Mouse (Mus musculus) cerebellum, postnatal 36 days (tissue): ENCODE data around the gene Hspg2.
A peak's percentile ranks its signal among the peaks of the same experiment; 100 is the strongest.

Experiments
- DNase-seq, 2 experiments: peaks; one replicate each; pipeline ENCODE4 v3.0.0; 2021 to 2022; ENCODE audit warnings: mixed read lengths in 2 of 2

Gene Hspg2

DNA sequence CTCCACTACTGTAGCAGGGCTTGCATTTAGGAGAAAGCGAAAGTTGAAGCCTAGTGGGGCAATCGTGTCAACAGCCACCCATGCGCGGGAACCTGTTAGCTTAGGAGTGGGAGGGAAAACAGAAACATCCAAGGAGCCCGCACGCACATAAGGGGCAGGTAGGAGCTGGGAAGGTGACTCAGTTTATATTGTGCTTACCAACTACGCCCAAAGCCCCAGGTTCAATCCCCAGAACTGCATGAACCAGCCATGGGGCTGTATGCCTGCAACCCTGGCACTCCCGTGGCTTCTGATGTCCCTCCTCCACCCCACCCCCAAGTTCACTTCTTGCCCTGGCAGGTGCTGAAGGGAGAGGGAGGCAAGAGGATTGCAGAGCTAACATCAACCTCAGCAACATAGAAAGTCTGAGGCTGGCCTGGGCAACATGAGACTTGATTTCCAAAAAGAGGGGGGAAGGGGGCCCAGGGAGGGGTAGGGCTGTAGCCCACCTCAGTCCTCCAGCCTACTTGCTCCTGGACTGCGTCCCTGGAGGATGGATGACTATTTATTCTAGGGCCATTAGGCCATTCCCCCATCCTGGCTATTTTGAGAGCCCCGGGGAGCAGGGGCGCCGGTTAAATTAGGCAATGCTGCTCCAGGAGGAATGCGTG is 12.9 kb downstream of the Hspg2 start:
- DNase-seq, result no peak

- no peak for DNase-seq
These were observed 15.3 kb downstream of the Hspg2 start for GRCm38 (mm10) chr4:137483871-137484270.

DNA sequence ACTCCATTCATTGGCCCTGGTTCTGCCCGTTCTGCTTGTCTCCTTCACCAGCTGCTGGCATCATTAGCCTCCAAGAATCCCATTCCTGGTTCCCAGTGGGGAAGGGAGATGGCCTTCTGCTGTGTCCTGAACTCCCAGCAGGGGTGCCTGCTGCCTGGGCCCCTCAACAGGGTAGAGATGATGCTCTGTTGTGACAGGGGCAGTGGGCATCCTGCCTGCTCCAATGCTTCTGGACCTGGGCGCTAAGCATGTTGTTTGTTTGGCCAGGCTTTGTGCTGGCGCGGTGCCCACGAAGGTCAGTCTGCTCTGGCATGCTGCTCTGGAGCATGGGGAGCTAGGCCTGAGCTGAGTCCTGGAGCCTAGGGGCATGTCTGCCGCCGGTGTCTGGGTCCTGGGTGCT is 16.0 kb downstream of the Hspg2 start:
- peak; percentile 86 for DNase-seq

- DNase-seq, result no peak
These were observed 16.8 kb downstream of the Hspg2 start for GRCm38 (mm10) chr4:137485258-137485960.

GRCm38 (mm10) chr4:137486081-137487014 is 17.8 kb downstream of the Hspg2 start:
- DNase-seq, result no peak

- DNase-seq, result no peak
These were observed 18.9 kb downstream of the Hspg2 start for GRCm38 (mm10) chr4:137487286-137488000.

DNA sequence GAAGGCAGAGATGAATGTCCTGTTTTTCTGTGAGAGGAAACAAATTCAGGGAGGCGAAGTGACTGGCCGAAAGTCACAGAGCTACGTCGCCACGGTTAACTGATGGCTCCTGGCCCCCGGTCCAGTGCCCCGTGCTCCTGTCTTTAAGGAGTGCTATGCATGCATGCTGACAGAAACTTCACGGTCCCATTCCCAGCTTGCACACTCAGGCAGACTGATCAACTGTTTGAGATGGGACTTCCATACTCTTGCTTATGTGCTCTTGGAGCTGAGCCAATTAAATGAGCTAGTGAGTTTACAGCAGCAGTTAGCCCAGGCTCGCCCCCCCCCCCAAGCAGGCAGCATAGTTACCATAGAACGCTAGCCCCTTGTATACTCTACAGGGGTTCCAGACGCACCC is 19.5 kb downstream of the Hspg2 start:
- DNase-seq, result no peak

- no peak for DNase-seq
These were observed 20.2 kb downstream of the Hspg2 start for GRCm38 (mm10) chr4:137488571-137489303.

GRCm38 (mm10) chr4:137489996-137490395 is 21.4 kb downstream of the Hspg2 start:
- no peak for DNase-seq

GRCm38 (mm10) chr4:137492563-137492962 is 24.0 kb downstream of the Hspg2 start:
- DNase-seq, result no peak

DNA sequence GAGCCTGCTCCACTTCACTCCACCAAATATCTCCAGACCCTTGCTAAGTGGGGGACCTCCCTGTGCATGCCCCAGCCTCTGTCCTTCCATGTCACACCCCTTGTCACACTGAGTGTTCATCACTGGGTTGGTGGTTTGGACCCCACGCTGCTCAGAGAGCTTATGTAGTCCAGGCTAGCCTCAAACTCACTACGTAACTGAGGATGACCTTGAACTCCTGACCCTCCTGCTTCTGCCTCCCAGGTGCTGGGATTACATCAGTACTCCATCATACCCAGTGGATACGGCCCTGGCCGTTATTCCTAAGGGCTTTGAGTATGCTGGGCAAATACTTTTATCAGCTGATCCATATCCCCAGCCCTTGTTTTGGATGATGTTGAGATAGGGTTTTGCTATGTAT is 24.6 kb downstream of the Hspg2 start:
- no peak for DNase-seq

- no peak for DNase-seq
These were observed 26.4 kb downstream of the Hspg2 start for GRCm38 (mm10) chr4:137494751-137495500.

DNA sequence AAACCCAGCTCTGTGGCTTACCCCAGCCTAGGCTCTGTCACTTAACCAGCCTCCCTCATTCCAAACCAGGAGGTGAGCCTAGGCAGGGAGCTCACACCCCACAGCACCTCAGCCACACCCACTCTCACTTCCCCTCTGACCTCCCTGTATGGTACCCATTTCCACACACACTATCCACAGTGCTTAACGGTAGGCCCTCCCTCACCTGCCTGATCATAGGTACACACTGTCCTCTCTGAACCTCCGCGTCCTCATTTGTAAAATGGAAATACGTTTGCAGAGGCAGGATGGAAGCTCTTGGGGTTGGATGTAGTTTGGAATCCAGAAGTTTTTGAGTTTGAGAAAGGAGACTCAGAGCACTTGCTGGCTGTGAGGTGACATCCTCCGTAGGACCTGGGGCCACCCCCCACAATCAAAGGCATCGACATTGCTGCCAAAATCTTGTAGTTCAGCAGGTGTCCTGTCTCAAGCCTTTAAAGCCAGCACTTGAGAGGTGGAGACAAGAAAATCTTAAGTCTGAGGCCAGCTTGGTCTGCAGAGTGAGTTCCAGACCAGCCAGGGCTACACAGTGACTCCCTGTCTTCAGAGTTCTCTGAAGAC is 27.0 kb downstream of the Hspg2 start:
- no peak for DNase-seq

DNA sequence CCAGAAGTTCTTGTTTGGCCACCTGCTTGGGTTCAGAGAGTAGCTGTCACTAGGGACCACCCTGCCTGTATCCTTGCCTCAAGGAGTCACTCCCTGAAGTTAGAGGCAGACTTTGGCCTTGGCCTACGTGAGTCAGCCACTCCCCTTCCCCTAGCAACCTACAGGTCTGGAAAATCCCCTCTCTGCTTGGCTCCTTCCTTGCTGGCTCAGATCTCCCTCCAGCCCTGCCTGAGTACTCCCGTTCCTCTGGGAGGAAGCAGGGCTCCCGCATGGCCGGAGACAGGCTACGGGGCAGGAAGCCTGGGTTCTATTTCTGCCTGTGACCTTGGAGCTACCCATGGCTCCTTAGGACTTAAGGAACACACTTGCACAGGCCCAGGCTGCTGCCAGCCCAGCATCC is 28.8 kb downstream of the Hspg2 start:
- no peak for DNase-seq

- no peak for DNase-seq
These were observed 29.5 kb downstream of the Hspg2 start for GRCm38 (mm10) chr4:137497892-137498722.

GRCm38 (mm10) chr4:137498882-137499583 is 30.5 kb downstream of the Hspg2 start:
- DNase-seq, result no peak

- DNase-seq, result no peak
These were observed 31.6 kb downstream of the Hspg2 start for GRCm38 (mm10) chr4:137500149-137500548.

DNA sequence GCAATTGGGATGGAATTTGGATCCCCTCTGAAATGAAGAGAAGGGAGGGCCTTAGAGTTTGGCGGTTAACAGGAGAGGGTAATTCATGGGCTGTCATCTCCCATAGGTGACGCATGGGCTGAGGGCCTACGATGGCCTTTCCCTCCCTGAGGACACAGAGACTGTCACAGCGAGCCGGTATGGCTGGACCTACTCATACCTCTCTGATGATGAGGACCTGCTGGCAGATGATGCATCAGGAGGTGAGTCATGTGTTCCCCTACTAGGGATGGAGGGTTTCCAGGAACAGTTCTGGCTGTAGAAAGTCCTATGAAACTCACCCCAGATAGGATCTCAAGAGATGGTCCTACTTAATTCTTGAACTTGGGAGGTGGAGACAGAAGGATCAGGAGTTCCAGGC is 32.4 kb downstream of the Hspg2 start:
- peak in 1 of 2 experiments; percentile 31 for DNase-seq

- DNase-seq, result no peak
These were observed 33.6 kb downstream of the Hspg2 start for GRCm38 (mm10) chr4:137502183-137502582.
